In genomic region chr7:4501558-4502397, GRCm38 (mm10) we compare ENCODE assay signal across 8 mouse cellular contexts. TPM values are rescaled to one million over a fixed set of nuclear protein-coding genes. Genes with fewer than 3 reads are reported as not detected.
DNase-seq lines count a peak whose midpoint lies in the region; ATAC-seq lines count a peak whose summit lies in the region.

Ppp1r12c (minus strand) TSS chr7:4501680.

- H3K36me3 ChIP-seq in hindbrain, embryonic 15.5 days, result peaks cover 3% of the 10 kb centered on the region; the same call in 1 of the 2 replicates

- H3K4me2 ChIP-seq in hindbrain, embryonic 15.5 days, result peak within 1 kb of the TSS; percentile 64

- peak; percentile 92 for DNase-seq in R1 (ENCODE audit: low read depth, low spot score)
- peak; percentile 98 for DNase-seq in cerebellum, postnatal 25 days
- DNase-seq in frontal cortex, postnatal 36 days (ENCODE audit: low spot score in 2 of 2), result peak; percentile 97 to 98
- peak; percentile 91 for DNase-seq in left cerebral cortex, adult 11 months (ENCODE audit: low spot score)
- peak; percentile 96 to 97 for DNase-seq in lung, postnatal 4 days
- peak; percentile 87 for DNase-seq in retina, postnatal 7 days (ENCODE audit: low read depth, low spot score)
- peak; percentile 95 for DNase-seq in urinary bladder, adult 2 months (ENCODE audit: low spot score)

- peak within 1 kb of the TSS; percentile 79 for H3K4me3 ChIP-seq in hindbrain, embryonic 15.5 days

- ATAC-seq in hindbrain, embryonic 15.5 days (ENCODE audit: low FRiP score, low read depth), result peak; percentile 92

- 0% methylated on average over 61 of the region's 62 CpGs for WGBS in hindbrain, embryonic 15.5 days

- peak within 1 kb of the TSS; percentile 92 for H3K9ac ChIP-seq in hindbrain, embryonic 15.5 days

- no peaks in the 10 kb centered on the region for H3K27me3 ChIP-seq in hindbrain, embryonic 15.5 days

- no peaks in the 10 kb centered on the region for H3K9me3 ChIP-seq in hindbrain, embryonic 15.5 days

- peak within 1 kb of the TSS; percentile 91 for H3K27ac ChIP-seq in hindbrain, embryonic 15.5 days (replicated peaks)

- H3K4me1 ChIP-seq in hindbrain, embryonic 15.5 days (replicated peaks), result peaks cover 47% of the 10 kb centered on the region

RNA-seq across cellular contexts. Expression of gene Ppp1r12c, which starts in this region (rescaled TPM):
- 49.3 and 49.9 TPM in 2 replicates for polyA plus RNA-seq in hindbrain, embryonic 15.5 days (2015; fragmentation: Nextera tagmentation; extraction: Ambion mirVana)
- 72.0 and 159 TPM in 2 replicates for polyA plus RNA-seq in urinary bladder, adult 2 months (2012; rRNA removed)

Comparison
In these comparisons a context has a peak if more than half of its experiments do, and no peak if none do; other contexts are left out.
1. Peak in every context shown above with its lines: DNase-seq, ATAC-seq, H3K4me3 ChIP-seq and H3K27ac ChIP-seq.